Mouse (Mus musculus) bone marrow macrophage, adult 2 months (primary cell): ENCODE data around the gene Clnk. TPM values are rescaled to one million over a fixed set of nuclear protein-coding genes. Genes with fewer than 3 reads are reported as not detected.

Experiments used
- H3K27ac ChIP-seq: 2 replicates; pipeline ENCODE4 v1.5.1; 2012; ENCODE audit warnings: low read depth, low read length; ENCODE audit not compliant: insufficient read depth
- H3K4me1 ChIP-seq: 2 replicates; pipeline ENCODE4 v1.6.1; 2012; ENCODE audit warnings: low read length; ENCODE audit not compliant: control insufficient read depth, insufficient read depth
- H3K4me3 ChIP-seq: 2 replicates; pipeline ENCODE4 v1.5.1; 2012; ENCODE audit warnings: mild to moderate bottlenecking, low read length, moderate library complexity; ENCODE audit not compliant: insufficient read depth
- CTCF ChIP-seq: IDR thresholded peaks from 2 replicates; pipeline ENCODE4 v1.5.1; 2012; ENCODE audit warnings: low read depth, mild to moderate bottlenecking, low read length, moderate library complexity
- POLR2A ChIP-seq: IDR thresholded peaks from 2 replicates; pipeline ENCODE4 v1.6.1; 2012; ENCODE audit warnings: mild to moderate bottlenecking, low read depth, low read length, borderline replicate concordance
- polyA plus RNA-seq: library from polyadenylated mRNA; stranded (reverse); fragments of >200 nt; gene quantifications from 2 replicates; pipeline ENCODE4 v1.2.4, GENCODE M21; 2012; ENCODE audit not compliant: missing spikeins, insufficient read depth, insufficient read length

The Clnk gene
- polyA plus RNA-seq, 1 experiment = not detected

DNA sequence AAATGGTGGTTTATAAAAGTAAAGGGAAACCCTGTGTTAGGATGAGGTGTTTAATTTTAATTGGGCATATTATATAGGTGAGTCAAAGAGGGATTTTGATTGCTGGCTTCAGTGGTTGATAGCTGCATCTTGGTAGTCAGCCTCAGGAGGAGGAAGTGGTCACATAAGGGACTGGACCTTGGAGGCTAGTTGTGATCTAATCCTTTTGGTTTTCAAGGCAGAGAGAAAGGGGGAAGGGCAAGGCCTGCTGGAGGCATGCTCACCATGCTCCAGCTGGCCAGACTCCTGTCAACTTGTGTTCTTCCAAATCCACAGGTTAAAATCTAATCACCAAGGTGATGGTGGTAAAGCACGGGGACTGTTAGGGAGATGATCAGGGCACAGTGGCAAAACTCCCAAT is 19.0 kb downstream of the Clnk start:
- no peak overlapping the region for H3K4me3 ChIP-seq
- no peak overlapping the region for H3K27ac ChIP-seq
- H3K4me1 ChIP-seq = no peaks in the 10 kb centered on the region
- TF ChIP-seq CTCF = no peak
- TF ChIP-seq POLR2A = no peak

DNA sequence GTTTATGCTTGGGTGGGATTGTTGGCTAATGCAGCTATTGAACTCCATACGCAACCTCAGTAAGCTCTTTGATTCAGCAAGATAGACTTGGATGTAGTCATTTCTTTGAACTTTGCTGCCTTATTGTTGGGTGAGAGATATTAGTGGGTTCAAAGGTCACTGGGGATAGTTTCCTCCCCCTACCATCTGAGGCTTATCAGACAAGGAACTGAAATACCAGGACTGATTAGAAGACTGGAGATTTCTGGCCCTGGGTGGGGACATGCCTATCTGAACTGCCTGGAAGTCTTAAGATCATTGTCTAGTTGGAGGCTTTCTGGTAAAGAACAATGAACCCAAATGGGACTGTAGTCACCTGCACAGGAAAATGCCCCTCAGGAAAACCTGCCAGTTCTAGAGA is 26.4 kb downstream of the Clnk start:
- no peak overlapping the region for H3K4me3 ChIP-seq
- TF ChIP-seq POLR2A = no peak
- no peak for TF ChIP-seq CTCF
- H3K27ac ChIP-seq = no peak overlapping the region
- no peaks in the 10 kb centered on the region for H3K4me1 ChIP-seq

DNA sequence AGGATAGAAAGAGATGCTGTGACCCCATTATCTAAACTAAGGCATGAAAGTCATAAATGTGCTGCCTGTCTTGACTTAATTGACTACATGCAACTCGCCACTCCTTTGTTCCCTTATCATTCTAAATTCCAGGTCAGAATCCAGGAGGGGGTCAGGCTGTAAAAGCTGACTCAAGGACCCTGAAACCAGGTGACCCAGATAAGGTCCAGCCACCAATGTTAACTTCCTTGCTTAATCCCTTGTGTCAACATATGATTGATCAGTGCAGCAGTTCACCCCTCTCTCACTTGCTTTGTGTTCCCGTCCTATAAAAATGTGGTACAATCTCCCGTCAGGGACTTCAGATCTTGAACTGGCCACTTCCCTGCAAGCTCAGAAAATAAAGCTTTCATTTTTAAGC is 31.1 kb downstream of the Clnk start:
- no peak overlapping the region for H3K27ac ChIP-seq
- no peak for TF ChIP-seq CTCF
- TF ChIP-seq POLR2A = no peak
- H3K4me3 ChIP-seq = no peak overlapping the region
- no peaks in the 10 kb centered on the region for H3K4me1 ChIP-seq

DNA sequence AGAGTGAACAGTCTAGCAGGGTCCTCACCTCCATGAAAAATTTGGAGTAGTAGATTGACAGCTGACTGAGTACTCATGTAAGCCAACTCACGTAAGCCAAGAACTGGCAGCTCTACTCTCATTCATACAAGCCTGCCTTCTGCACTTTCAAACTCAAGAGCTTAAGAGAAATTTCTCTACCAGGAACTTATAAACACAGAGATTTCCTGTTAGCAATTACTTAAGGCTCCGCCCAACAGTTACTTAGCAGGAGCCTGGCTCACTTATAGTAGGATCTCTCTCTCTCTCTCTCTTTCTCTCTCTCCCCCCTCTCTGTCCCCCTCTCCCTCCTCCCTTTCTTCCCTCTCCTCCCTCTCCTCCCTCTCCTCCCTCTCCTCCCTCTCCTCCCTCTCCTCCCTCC is 32.3 kb downstream of the Clnk start:
- TF ChIP-seq POLR2A = no peak
- TF ChIP-seq CTCF = no peak
- no peak overlapping the region for H3K27ac ChIP-seq
- no peaks in the 10 kb centered on the region for H3K4me1 ChIP-seq
- no peak overlapping the region for H3K4me3 ChIP-seq

DNA sequence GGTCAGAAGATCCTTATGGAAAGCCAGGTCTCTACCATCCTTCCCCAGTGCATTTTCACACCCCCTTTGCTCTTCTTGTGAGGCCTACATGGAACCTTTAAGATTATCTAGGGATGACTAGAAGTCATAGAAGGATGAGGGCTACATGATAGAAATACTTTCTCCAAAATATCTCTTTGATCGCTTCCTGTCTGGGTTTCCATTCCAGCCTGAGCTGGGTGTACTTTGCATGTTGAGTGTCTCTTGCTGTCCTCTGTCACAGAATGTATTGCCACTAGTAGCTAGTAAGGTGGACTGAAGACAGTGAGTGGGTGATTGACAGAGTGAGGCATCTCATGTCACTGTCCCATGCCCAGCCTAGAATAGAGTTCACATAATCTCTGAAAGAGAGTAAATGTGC is 36.6 kb downstream of the Clnk start:
- Histone ChIP-seq H3K4me3 (no peak overlapping the region), H3K27ac (no peak overlapping the region), H3K4me1 (no peaks in the 10 kb centered on the region)
- no peak for TF ChIP-seq CTCF
- no peak for TF ChIP-seq POLR2A

DNA sequence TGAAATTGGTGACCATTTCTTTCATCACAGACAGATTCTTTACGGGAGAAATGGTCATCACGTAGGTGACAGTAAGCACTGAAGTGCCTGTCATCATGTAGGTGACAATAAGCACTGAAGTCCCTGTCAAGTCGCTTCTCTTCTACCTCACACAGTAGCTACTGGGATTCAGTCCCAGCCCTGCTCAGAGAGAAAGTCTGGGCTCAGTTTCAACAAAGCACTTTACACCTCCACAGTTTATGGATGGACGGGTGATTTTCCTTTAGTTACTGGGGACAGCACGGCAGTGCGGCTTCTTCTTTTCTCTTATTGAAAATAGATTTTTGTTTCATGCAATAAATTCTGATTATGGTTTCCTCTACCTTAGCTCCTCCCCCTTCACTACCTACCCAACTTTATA is 49.3 kb downstream of the Clnk start:
- Histone ChIP-seq H3K27ac (no peak overlapping the region), H3K4me1 (no peaks in the 10 kb centered on the region), H3K4me3 (no peak overlapping the region)
- TF ChIP-seq CTCF (no peak), POLR2A (no peak)

DNA sequence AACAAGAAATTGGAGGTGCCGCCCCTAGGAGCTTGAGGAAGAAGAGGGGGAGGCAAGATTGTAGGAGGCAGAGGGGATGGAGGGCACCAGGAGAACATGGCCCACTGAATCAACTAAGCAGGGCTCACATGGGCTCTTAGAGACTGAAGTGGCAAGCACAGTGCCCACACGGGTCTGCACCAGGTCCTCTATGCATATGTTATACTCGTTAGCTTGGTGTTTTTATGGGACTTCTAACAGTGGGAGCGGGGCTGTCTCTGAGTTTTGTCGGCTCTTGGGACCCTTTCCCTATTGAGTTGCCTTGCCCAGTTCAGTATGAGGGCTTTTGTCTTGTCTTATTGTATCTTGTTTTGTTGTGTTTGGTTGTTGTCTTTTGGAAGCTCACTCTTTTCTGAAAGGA is 50.0 kb downstream of the Clnk start:
- no peak for TF ChIP-seq CTCF
- TF ChIP-seq POLR2A = no peak
- Histone ChIP-seq H3K4me3 (no peak overlapping the region), H3K4me1 (no peaks in the 10 kb centered on the region), H3K27ac (no peak overlapping the region)

DNA sequence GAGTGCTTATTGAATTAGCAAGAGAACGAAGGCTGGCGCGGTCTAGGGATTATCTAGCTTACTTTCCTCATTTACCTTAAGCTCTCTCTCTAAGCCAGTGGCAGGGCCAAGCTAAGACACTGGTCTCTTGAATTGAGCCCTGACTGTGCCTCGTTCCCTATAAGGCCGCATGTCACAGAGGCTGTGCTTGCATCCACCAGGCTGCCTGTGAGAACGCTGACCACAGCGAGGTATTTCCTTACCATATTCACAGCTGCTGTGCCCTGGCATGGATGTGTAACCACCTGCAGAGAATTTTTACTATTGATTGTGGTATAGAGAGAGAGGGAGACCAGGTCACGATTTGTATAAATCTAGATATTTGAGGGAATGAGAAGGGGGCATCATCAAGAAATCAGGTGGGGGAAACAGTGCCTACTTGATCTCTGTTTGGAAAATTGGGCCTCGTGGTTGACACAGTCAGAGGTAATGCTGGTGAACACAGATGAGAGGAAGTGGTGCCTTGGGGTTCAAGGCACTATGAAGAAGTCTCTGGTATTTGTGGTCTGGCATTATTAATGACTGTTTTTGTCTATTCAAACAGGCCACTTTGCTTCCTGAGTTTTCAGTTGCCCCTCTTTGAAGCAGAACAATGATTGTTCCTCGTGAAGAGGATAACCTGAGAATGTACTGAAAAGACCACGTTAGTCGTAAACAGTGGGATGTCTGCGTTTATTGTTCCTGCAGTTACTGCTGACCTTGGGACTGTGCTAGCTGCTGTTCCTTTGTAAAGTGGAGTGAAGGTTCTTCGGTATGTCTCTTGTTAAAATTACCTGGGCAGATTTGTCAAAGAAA is 52.3 kb downstream of the Clnk start:
- Histone ChIP-seq H3K27ac (no peak overlapping the region), H3K4me1 (no peaks in the 10 kb centered on the region)
- TF ChIP-seq CTCF (no peak), POLR2A (no peak)

DNA sequence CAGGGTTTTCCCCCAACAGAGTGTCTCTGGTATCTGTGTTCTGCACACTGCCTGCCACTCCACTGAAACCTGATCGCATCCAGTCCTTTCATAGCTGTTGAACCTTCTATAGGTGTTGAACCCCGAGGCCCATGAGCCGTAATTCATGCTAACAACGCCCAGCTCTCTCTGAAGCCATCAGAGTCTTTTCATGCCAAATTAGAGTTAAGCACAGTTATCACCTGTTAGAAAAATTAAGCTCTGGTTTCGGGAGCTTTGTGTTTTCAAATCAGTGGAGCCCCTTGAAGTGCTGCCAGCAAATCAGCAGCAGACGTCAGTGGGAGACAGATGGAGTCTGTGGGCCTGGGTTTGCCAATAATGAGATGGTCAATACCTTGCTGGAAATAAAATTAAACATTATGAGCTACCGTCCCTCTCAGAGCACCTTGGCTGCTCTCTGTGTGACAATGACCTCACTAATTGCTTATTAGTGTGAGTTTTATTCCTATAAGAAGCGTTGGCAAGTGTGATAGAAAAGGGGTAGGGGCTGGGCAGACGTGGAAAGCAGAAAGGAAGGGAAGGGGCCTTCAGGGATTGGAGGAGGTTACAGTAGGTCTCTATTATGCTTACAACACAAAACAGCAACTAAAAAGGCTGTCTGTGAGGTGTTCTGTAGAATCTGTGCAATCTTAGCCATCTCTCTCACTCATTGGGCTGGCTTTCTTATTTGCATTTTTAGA is 63.1 kb downstream of the Clnk start:
- Histone ChIP-seq H3K27ac (no peak overlapping the region), H3K4me1 (no peaks in the 10 kb centered on the region), H3K4me3 (no peak overlapping the region)
- TF ChIP-seq POLR2A (no peak), CTCF (no peak)

More for the DNA sequence above, 52.3 kb downstream of the Clnk start:
- H3K4me3 ChIP-seq = no peak overlapping the region

DNA sequence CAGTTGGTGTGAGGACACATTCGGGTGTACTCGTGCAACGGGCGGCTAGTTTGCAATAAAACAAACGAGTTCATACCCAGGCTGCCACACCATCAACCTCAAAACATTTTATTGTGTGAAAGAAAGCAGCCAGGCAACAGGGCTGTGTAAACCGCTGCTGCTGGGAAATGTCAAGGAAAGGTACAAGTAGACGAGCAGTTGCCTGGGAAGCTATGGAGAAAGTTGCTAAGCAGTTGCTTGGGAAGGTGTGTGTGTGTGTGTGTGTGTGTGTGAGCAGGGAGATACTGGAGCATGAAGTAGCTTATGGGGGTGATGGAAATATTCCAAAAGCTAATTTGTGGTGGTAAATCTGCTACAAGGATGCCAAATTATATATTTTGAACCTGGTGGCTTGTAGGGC is 63.7 kb downstream of the Clnk start:
- Histone ChIP-seq H3K27ac (no peak overlapping the region), H3K4me1 (no peaks in the 10 kb centered on the region), H3K4me3 (no peak overlapping the region)
- TF ChIP-seq CTCF (no peak), POLR2A (no peak)

DNA sequence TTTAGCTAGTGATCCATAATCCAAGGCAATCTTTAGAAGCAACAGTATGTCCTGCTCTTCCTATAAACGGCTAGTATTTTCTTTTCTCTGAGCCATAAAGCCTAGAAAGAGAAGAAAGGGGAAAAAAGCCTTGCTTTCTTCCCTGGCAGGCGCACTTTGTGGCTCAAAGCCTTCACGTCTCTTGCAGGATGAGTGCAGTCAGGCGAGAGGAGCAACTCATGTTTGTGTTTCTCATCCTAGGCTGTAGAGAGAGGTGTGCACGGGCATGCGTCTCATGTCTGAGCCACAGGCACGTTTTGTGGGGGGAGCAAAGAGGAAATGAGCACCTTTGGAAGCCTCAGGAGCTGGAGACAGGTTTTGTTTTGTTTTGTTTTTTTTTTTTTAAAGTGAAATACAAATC is 64.2 kb downstream of the Clnk start:
- TF ChIP-seq CTCF (no peak), POLR2A (no peak)
- Histone ChIP-seq H3K4me1 (no peaks in the 10 kb centered on the region), H3K27ac (no peak overlapping the region), H3K4me3 (no peak overlapping the region)
